Mouse (Mus musculus) layer of hippocampus, postnatal 25 days (tissue): ENCODE data around the gene Rbm14. TPM values are rescaled to one million over a fixed set of nuclear protein-coding genes. Genes with fewer than 3 reads are reported as not detected.

Experiments used
- DNase-seq, 2 experiments: peaks; one replicate each; pipeline ENCODE4 v3.0.0; 2022; ENCODE audit warnings: mixed read lengths in 2 of 2, low spot score in 1 of 2; ENCODE audit errors: extremely low spot score in 1 of 2
- total RNA-seq, 2 experiments: library from RNA; stranded (reverse); gene quantifications; 2 replicates each; pipeline ENCODE4 v1.2.3; 2021

Rbm14 gene
- 10 to 100 TPM; 53.0 to 53.9 TPM for total RNA-seq

DNA sequence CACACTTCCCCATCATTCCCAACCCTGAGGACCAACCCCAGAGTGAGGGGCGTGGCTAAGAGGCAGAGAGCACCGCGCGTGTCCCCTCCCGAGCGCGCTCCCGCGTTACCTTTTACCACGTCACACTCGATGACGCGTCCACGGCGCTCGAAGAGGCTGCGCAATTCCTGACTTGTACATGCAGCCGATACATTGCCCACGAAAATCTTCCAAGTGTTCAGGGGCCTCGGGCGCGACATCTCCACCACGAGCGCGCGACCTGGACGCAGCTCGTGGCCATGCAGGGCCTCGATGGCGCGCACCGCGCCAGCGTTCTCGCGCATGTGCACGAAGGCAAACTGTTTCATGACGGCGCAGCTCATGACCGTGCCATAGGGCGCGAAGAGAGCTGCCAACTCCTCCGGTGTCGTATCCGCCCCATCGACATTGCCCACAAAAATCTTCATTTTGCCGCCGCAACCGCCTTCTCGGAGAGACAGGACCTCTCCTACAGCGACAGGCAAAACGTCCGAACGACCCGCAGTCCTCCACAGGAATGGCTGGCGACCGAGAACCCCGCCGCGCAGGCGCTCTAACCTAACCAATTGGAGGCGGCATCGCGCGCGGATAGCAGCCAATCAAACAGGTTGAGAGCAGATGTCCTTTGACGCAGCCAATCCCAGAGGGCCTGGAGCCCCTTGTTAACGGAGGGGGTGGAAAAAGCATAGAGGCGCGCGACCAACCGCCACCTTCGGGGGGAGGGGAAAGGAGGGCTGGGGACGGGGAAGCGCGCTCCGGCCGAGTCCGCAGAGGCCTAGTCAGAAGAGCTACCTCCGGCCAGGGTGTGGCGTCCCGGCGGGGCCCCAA, at the start of gene Rbm14, which contains the start of gene Gm21992:
Gene Rbm14, minus strand, starts transcription at position 572 of the 846 bp plus-strand sequence.
Gene Gm21992, minus strand, starts transcription at position 550 of the 846 bp plus-strand sequence.
- DNase-seq: peak; percentile 91 to 98

DNA sequence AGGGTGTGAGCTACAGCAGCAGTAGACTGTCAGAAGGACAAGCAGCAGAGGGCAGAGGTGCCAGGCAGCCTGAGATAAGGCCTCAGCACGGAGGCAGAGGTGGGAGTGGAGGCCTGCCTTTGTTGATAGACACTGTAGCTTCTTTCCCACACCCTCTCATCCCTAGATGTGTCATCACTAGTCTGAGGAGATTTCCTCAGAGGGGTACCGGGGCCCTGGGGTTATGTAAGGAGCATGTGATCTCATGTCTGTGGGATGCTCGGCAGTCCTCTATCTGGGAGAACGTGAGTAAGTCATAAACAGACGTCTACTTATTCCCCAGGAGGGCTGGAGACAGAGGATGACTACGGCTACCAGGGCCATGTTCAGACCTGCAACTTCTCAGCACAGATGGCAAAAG, 47.6 kb upstream of the Rbm14 start:
- no peak for DNase-seq

DNA sequence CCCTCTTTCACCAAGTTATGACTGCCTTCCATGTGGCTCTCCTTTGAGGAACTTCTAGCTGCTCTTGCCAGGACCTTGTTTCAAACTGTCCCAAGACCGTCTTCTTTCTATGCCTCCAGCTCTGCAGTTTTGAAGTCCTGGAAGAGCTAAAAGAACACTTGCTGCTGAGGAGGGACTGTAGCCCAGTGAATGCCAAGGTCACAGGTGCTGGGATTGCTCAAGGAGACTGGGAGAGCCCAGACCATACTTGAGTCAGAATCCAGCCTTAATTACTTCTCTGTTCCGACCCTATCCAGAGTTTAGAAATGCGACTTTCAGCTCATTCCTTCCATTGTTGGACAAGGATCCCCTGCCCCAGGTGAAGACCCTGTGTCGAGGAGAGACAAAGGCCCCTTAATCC, 44.5 kb upstream of the Rbm14 start:
- DNase-seq: no peak

DNA sequence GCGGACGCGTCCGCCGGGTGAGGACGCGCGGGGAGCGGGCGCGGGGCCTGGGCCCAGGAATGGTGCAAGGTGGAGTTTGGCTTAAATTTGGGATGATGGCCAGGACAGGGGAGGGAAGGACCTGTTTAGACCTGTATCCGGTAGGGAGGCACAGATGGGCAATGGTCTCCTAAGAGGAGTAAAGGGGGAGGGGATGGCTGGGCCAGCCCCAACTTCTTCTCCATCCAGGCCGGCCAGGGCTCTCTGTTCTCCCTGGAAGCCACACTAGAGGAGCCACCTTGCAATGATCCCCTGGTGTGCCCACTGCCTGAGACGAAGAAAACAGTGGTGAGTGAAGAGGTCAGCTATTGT, 44.0 kb upstream of the Rbm14 start:
- no peak for DNase-seq

DNA sequence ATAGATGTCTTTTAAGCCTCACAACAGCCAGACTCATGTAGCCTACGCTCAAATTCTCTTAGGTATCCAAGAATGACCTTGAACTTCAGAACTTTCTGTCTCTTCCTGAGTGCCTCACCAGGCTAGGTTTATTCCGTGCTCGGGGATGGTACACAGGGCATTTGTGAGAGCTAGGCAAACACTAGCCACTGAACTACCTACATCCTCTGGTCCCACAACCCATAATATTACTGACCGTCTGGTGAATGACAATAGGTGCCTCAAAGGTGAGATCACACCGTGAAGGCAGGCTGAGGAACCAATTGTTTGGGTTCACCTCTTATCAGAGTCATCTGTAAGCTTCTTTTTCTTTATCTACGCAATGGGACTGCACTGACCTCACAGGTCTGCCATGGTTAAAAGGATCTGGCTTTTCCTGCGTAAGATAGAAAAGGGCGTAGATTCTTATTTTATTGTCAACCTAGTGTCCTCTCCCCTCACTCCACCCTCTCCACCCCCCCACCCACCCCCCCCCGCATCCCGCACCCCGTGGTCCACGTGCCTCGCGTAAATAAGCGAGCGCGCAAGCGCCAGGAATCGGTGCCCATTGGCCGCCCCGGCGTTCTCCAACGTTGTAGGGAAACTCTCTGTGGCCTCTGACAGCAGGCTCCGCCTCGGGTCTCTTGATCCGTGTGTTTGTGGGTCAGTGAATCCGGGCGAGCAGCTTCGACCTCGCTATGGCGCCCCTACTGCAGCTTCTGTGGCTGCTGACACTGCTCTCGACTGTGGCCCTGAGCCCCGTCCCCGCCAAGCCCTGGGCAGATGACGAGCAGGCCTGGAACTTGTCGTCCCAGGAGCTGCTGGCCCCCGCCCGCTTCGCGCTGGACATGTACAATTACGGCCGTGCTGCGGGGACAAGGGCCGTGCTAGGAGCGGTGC, 43.4 kb upstream of the Rbm14 start, which contains the start of gene Ctsf:
Gene Ctsf, plus strand, starts transcription at position 579 of the 918 bp plus-strand sequence.
- DNase-seq: peak; percentile 81 to 84

DNA sequence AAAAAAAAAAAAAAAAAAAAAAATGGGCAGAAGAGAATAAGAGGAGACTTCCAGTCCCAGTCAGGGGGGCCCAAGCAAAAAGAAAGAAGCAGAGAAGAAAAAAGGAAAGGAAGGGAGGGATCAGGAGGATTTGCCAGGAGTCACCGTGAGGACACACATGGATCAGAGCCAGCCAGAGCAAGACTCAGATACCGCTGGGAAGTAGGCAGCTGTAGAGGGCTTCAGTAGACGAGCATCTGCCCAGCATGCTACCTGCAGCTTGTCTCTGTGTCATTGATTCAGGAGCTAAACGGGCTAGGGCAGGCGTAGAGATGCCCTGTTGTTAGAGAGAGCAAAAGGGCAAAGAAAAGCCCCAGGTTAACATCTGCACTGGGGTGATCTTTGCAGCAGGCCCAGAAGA, 38.8 kb upstream of the Rbm14 start:
- no peak for DNase-seq

DNA sequence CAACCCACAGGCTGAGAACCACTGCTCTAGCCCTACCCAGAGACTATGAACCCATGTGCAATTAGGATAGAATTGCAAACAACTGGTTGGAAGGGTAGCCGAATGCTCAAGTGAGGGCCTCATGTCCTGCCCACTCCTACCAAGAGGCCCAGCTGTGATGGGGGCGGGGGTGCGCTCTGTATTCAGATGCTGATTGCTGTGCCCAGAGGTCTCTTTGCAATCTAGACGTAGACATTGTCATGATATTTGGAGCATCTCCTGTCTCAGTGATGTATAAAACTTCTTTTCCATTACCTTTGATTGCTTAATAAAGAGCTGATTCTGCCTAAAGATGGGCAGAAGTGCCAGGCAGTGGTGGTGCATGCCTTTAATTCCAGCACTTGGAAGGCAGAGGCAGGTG, 38.4 kb upstream of the Rbm14 start:
- DNase-seq: no peak

DNA sequence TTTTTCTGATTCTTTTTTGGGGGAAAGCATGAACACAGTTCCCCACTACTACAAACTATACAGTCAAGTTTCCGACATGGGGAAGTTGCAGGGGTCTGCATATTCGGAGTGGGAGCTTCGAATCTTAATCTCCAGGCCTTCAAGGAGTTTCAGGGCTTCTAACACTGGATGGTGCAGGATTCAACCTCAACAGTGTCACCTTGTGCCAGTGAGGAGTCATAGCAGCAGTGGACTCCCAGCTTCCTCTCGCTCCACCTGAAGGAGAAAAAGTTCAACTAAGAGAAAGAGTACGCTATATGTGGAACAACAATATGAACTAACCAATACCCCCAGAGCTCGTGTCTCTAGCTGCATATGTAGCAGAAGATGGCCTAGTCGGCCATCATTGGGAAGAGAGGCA, 36.1 kb upstream of the Rbm14 start:
- no peak for DNase-seq

DNA sequence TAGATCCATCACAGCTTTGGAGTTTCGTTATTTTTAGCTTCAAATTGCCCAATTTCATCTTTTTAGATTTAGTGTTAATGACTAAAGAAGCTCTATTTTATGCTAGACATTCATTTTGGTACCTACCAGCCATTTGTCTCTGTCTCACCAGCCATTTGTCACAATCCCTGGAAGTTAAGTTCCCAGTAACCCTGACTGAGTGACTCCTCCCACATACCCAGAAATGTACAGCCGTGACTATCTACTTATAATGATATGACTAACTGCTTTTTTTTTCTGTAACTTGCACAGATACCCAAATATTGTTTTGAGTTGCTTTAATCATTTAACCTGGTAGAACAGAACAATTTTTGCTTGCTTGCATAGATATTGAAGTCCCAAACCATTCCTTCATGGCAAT, 34.4 kb upstream of the Rbm14 start:
- no peak for DNase-seq

DNA sequence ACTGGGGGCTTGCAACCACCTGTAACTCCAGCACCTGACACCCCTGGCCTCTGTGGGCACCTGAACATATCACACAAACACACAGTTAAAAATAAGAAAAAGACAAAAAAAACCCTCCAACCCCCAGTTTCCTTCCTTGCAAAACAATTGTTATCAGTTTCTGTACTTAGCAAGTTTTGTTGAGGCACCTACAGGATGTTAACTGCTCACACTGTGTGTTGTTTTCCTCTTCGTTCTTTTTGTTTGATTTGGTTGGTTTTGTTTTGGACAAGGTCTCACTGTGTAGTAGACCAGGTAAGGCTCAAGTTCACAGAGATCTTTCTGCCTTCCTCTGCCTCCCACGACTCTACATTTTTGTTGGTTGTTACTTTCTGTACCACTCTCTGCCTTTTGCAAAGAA, 31.2 kb upstream of the Rbm14 start:
- DNase-seq: no peak

DNA sequence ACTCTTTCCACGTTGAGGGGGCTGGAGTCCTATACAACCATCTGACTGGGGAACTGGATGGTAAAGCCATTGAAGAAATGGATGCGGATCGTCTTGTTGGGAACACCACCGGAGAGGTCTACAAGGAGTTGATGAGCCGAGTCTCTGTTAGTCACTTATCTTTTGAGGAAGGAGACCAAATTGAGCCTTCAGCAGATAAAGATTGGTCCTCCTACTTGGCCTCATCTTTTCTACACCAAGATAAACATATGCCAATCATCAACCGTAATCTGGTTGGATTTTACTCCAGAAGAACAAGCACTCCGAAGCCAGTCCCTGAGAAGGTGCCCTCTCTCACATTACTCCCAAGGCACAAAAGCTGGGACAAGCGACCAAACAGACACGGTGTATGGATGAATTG, 29.4 kb upstream of the Rbm14 start:
- DNase-seq: no peak

DNA sequence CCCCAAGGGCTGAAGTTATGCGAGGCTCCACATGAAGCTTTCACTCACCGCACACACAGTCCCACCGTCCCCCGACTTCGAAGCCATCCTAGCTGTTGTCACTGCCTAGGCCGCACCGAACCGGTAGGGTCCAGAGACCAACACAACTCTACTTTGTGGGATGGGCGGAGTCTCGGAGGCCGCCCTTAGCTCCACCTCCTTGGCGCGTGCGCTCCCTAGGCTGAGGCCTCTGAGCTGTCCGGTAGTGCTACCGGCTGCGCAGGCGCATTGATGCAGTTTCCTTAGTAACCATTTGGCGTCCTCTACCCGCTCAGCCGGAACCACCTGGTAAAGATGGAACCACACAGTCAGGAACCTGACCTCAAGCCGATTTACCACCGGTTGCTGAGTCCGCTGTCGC, 27.7 kb upstream of the Rbm14 start, which contains the start of the genes Ccs and Ccdc87:
Gene Ccs, minus strand, starts transcription at position 184 of the 400 bp plus-strand sequence.
Gene Ccdc87, plus strand, starts transcription at position 218 of the 400 bp plus-strand sequence.
- peak; percentile 78 to 91 for DNase-seq

DNA sequence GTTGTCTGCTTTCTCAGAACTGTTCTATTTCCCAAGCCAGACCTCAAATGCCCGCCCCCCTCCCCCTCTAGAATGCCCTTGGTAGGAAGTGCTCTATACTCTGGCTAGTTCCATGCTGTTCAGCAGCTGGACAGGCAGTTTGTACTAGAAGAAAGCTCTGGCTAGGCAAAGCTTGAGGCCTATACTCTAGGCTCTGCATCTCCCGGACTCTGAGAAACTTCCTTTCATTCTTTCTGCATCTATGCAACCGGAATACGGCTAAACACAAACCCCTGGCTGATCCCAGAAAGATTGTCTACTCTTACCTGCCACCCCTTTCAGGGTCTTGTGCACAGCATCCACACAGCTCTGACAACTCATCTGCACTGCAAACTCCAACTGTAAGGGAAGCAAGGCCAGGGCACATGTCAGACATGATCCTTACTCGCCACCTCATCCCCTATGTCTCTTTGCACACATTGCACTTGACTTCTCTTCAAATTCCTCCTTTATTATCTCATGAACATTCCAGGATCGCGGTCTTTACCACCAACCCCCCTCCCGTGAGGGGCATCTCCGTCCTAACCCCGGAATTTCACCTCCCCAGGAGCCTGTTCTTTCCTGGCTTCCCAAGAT, 27.2 kb upstream of the Rbm14 start:
- no peak for DNase-seq

DNA sequence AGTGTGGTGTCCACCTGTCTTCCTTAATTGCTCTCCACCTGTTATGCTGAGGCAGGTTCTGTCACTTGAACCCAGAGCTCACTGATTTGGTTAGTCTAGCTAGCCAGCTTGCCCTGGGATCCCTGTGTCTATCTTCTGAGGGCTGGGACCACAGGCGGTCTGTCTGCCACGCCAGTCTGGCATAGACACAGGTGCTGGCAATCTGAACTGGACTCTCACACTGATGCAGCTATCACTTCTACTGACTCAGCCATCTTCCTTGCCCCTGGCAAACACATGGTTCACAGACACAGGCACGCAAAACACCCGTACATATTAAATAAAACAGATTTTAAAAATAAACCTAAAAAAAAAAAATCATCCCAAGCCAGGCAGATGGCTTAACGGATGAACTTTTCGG, 25.6 kb upstream of the Rbm14 start:
- DNase-seq: no peak

DNA sequence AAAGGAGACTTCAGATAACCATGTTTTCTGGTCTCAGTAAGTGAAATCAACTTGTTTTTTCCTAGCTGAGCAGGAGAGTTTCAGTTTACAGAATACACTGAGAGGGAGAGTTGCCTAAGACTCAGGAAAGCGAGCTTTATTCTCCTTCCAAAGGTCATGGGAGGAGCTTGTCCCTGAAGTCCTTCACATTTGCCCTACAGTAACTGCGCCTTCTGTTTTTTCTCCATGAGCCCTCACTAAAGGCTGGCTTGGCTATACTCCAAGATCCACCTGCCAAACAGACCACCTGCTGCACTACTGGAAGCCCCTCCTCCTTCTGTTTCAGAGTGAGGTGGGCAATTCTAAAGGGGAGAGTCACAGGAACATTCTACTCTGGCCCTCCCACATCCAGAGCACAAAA, 24.7 kb upstream of the Rbm14 start:
- no peak for DNase-seq

DNA sequence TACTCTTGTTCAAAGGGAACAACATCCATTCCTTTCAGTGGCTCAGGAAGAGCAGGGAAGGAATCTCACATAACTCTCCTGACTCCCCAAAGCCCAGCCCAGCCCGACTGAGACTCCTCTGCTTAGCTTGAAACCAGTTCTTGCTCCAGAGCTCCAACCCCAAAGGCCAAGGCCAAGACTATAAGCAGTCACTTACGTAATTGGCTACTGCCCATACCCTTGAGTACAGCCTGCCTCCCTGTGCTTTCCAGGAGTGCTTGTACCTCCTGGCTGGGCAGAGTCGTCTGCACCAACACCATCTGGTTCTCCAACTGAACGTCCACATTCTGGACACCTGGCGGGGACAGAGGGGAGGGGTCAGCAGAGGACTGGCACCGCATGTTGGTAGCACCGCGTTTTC, 22.5 kb upstream of the Rbm14 start:
- no peak for DNase-seq

DNA sequence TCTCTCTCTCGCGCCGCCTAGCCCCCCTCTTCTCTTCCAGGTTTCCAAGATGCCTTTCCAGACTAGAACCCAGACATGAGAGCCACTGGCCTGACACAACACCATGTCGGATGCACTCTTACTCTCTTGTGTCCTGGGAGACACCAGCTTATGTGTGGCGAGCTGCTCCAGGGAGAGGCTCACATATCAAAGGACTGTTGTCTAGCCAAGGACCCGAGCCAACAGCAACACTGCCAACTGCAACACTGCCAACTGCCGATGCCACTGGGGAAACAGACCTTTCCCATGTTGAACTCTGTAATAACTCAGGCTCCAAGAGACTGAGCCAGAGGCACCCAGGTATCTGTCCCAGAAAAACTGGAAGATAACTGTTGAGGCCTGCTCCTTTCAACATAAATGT, 17.7 kb upstream of the Rbm14 start:
- peak in 1 of 2 experiments; percentile 55 for DNase-seq

DNA sequence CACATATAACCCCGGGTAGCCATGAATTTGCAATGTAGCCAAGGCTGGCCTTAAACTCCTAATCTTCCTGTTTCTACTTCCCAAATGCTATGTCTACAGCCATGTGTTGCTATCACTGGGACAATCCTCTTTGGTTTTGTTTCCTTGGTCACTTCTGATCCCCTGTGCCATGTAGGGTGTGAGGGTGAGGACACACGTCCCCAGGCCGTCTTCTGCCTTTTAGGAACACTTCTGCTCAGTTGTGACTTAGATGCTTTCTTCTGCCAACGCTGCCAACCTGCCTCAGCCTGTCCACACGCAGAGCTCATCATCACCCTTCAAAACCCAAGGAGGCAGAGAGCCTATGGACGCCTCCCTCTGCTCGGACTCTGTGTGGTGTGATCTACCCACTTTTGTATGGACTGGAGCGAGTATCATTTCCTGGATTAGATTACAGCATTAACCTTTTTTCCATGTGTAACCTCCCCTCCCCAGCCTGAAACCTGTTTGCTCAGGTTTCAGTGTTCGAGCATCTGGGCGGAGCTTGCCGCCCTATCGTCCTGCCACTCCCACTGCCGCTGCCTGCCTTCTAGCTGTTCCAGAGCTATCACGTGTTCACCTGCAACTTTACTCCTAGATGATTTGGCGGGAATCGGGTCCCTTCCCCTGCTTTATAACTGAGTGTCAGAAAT, 17.1 kb upstream of the Rbm14 start:
- no peak for DNase-seq

DNA sequence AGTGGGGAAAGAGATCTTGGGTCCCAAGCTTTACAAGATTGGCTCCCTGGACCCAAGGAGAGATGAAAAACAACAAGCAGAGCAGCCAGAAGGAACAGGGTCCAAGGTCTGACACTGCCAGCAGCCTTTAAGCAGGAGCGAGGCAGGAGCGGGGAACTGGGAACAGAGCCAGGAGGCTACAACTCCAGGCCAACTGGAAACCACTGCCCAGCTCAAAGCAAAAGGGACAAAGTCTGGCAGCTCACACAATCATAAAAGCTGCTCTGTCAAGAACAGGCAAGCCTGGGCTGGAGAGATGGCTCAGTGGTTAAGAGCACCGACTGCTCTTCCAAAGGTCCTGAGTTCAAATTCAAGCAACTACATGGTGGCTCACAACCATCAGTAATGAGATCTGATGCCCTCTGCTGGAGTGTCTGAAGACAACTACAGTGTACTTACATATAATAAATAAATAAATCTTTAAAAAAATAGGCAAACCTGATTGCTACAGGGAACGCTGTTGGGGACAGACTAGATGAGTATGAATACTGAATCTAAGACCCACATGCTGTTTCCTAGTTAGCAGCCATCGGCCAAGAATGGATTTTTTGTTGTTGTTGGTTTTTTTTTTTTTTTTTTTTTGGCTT, 9.4 kb upstream of the Rbm14 start:
- DNase-seq: peak; percentile 28 to 62
